Mouse (Mus musculus): ENCODE measurements around the gene Mei1.
A peak's percentile ranks its signal among the peaks of the same experiment; 100 is the strongest.

Gene Mei1

DNA sequence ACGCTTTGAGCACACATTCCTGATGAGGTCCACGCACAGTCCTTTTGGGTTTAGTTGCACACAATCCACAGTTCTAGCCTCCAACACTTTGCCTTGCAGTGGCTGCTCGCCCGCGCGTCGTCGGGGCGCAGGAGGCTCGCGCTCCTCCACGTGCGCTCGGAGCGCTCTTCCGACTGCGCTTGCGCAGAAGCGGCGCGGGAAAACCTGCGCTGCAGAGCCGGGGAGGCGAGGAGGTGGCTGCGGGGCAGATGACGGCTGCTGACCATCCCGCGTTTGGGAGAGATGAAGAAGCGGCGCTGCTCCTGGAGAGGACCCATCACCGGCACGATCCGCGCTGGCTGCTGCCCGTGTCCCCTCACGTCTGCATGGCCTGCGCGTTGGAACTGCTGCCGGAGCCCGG lies at the start of gene Mei1:
TSS of gene Mei1 (plus strand) at position 99 of the 400 bp plus-strand sequence.
- no peak for DNase-seq (ENCODE audit: low spot score)

DNA sequence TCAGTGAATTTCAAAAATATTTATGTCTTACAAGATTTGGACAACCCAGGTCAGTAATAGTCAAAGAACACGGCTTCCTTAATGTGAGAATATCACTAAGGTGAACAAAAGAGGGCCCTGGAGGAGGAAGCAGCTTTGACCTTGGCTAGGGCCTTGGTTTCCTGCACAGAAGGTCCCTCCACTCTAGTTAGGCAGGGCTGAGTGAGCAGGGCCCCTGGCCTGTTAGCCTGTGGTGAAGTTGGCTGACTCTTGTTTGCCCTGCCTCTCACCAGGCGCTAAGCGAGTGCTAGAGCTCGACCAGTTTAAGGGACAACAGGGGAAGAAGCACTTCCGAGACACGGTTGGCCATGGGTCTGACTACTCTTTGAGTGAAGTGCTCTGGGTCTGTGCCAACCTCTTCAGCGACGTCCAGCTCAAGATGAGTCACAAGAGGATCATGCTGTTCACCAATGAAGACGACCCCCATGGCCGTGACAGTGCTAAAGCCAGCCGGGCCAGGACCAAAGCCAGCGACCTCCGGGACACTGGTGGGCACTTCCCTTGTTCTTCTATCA lies 47.2 kb upstream of the Mei1 start:
- no peak for DNase-seq (ENCODE audit: low spot score)

GRCm38 (mm10) chr15:82023965-82024635 lies 45.7 kb upstream of the Mei1 start:
- DNase-seq (ENCODE audit: low spot score) = no peak

GRCm38 (mm10) chr15:82027276-82027675 lies 42.5 kb upstream of the Mei1 start:
- no peak for DNase-seq (ENCODE audit: low spot score)

DNA sequence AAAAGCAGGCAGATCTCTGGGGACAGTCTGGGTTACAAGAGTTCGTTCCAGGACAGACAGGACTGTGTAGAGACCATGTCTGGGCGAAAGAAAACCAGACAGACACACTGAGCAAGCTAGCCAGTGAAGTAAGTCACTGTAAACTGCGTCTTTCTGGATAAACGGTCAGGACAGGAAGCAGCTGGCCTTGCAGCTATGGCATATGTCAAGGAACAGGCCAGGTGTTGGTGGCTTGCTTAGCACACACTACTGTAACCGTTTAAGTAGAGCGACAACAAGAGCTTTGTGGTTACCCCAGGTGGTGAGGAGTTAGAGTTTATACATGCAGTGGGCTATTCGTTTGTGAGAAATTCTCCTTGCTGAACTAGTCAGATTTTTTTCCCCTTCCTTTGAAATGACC lies 42.1 kb upstream of the Mei1 start:
- no peak for DNase-seq (ENCODE audit: low spot score)

- no peak for DNase-seq (ENCODE audit: low spot score)
These were observed 37.4 kb upstream of the Mei1 start for GRCm38 (mm10) chr15:82032386-82032785.

- DNase-seq (ENCODE audit: low spot score) = no peak
These were observed 36.0 kb upstream of the Mei1 start, which contains the start of gene Desi1 for GRCm38 (mm10) chr15:82033762-82034161. TSS of gene Desi1 (minus strand) at chr15:82033862.

DNA sequence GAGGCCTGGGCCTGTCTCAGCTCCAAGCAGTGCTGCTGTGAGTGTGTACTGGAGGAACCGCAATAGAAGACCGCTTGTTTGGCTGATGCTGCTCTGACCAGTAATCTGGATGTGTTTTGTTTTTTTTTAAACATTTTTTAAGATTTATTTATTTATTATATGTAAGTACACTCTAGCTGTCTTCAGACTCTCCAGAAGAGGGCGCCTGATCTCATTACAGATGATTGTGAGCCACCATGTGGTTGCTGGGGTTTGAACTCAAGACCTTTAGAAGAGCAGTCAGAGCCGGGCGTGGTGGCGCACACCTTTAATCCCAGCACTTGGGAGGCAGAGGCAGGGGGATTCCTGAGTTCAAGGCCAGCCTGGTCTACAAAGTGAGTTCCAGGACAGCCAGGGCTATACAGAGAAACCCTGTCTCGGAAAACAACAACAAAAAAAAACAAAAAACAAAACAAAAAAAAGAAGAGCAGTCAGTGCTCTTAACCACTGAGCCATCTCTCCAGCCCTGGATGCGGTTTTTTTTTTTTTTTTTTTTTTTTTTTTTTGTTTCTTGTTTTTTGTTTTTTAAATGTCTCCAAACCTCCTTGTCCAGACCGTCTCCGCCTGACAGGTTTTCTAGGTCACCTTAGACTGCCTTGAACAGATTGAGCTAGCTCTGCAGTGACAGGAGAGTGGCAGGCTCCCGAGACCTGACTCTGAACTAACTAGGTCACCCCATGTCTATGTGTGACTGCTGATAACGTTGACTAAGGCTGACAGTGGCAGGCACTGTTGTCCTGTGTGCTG lies 33.7 kb upstream of the Mei1 start:
- no peak for DNase-seq (ENCODE audit: low spot score)

DNA sequence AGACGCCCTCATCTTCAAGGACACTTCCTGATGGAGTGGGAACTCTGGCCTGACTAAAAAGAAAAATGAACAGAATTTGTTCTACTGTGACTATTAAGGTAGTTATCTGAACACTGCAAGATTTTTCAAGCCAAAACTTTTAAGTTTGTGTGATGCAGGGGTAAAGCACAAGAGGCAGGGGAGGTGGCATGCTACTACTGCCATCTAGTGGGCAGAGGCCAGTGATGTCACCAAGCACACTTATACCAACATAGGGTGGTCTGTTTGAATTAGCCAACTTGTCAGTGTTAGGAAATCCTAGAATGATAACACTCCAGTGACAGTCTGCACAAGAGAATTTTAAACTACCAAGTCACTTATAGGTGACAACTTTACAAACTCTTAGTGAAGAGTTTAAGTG lies 29.1 kb upstream of the Mei1 start:
- peak; percentile 56 for DNase-seq (ENCODE audit: low spot score)

DNA sequence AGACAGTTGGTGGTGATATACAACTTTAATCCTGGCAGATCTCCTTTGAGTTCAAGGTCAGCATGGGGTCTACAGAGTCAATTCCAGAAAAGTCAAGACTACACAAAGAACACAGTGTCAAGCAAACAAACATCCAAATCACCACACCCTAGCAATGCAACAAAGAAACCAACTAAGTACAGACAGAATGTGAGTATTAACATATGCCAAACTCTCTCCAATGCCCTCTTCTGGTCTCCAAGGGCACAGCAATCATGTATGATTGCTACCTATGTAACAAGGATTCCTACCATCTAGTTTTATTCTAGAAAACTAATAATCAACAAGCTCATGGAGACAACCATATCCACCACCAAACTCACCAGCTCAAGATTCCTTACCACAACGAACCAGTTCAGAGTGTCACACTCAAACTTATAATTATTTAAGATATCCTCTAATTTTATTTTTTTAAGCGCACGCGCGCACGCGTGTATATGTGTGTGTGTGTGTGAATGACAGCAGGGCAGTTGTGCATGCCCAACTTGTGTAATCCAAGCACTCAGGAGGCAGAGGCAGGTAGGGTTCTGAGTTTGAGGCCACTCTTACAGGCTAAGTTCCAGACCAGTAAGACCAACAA lies 25.5 kb upstream of the Mei1 start:
- DNase-seq (ENCODE audit: low spot score) = no peak

DNA sequence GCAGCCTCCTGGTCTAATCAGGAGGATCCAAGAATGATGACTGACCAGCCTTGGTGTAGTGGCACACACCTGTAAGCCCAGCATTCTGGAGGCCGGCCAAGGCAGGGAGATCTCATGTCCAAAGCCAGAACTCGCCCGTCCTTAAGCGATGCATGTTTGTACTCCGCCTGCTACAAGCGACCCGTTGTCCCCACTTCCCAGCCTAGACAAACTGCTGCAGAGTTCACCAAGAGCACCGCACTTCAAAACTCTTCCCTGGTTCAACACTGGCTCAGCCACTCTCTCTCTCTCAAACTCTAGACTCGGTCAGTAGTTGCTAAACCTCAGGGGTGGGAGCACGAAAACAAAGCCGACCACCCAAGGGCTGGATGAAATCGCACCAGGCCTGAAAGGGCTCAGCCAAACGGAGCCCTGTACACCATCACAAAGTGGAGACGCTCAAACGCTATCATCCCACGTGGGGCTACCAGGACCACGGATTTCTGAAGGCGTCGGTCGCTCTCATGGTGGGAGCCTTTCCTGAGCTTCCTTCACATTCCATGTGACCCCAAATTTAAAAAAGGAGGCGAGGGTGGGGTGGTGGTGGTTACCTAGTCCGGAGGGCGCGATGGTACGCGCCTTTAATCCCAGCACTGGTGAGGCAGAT lies 23.4 kb upstream of the Mei1 start:
- DNase-seq (ENCODE audit: low spot score) = no peak

DNA sequence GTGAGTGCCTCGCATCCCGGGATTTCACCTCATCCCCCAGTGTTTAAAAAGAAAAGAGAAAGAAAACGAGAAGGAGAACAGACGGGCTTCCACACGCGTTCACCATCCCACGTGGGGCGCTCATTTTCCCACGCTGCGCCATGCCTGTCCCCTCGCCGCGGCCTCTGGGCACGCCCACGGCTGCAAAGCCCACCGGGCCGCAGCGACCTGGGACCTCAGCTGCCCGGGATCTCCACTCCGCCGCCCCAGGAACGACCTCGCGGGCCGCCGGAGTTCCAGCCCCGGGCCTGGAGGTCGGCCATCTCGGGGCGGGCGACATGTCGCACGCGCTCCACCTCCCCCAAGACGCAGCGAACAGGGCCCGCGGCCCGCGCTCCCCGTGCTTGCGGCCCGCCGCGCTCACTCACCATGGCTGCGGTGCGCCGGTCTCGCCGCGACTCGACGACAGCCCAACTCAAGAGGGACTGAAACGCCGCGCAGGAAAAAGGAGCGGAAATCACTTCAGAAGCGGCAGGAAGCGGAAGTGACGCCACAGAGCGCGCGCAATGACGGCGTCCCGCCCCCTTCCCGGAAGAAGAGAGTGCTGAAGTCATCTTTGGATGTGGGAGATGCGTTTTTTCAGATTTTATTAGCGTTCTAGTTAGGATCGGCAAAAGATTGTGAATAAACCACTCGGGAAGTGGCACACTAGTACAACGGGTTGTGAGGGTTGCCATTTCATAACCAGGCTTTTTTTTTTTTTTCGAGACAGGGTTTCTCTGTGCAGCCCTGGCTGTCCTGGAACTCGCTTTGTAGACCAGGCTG lies 22.5 kb upstream of the Mei1 start, which contains the start of gene Snu13:
TSS of gene Snu13 (minus strand) at position 519 of the 804 bp plus-strand sequence.
- DNase-seq (ENCODE audit: low spot score) = peak; percentile 79

DNA sequence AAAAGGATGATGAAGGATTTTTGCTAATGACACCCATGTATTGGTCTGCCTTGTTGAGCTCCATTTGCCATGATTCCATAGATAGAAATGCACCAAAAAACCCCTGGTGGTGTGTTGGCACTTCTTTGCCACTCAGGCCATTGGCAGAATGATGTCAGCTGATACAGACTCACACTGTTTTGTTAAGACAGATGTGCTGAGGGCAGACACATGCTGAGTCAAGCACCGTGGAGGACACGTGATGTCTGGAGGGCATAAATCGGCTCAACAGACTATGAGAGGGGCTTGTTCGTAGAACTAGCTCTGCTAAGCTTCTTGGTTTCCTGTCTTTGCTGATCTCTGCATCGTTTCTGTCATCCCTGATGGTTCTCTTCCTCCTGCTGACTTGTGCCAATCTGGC lies 17.3 kb upstream of the Mei1 start:
- DNase-seq (ENCODE audit: low spot score) = no peak

GRCm38 (mm10) chr15:82058719-82059201 lies 11.0 kb upstream of the Mei1 start, which contains the start of gene 4930407I10Rik:
TSS of gene 4930407I10Rik (plus strand) at chr15:82059151.
- no peak for DNase-seq (ENCODE audit: low spot score)

DNA sequence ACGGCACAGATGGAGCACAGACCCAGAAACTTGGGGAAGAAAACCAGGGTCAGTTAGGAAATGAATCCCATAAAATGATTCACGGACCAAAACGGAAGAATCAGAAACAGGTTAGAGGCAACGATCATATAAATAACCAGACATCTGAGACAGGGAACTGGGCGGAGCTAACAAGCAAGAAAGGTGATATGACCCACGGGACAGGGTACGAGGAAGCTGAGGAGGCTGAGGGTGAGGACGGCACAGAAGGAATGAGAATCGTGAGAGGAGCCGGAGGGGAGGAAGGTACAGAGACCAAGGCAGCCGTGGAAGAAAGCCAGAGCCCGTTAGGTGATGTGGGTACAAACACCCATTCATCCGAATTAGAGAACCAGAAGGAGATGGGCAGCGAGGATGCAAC lies 5.9 kb upstream of the Mei1 start:
- no peak for DNase-seq (ENCODE audit: low spot score)

GRCm38 (mm10) chr15:82065511-82065910 lies 4.3 kb upstream of the Mei1 start:
- DNase-seq (ENCODE audit: low spot score) = peak; percentile 65

DNA sequence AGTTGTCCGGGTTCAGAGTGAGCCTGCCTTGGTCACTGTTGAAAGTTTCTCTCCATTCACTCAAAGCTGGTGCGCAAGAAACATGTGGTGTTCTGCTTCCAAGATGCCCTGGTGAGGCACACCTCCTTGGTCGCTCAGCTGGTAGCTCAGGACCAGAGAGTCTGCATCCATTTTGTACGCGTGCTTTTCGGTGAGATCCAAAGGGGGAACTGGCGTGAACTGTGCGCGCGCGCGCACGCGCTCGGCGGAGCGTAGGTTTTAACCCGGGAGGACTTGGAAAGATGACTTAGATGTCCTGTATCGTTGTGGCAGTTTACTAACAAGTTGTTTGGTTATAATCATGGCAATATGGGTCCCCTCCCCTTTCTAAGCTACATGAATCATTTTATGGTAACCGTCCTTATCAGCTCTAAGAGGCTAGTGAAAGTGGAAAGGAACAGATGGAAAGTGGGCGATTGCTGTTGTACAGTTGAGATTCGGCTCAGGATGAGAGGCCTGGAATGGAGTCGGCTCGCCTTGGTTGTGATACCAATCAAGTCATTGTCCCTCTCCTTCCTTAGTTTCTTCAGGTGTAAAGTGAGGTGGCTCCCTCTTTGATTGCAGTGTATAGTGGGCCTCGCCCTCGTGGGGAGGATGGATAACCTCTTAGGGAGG lies 2.1 kb downstream of the Mei1 start:
- DNase-seq (ENCODE audit: low spot score) = no peak

GRCm38 (mm10) chr15:82073490-82073889 lies 3.7 kb downstream of the Mei1 start:
- no peak for DNase-seq (ENCODE audit: low spot score)

- no peak for DNase-seq (ENCODE audit: low spot score)
These were observed 10.1 kb downstream of the Mei1 start for GRCm38 (mm10) chr15:82079883-82080282.

DNA sequence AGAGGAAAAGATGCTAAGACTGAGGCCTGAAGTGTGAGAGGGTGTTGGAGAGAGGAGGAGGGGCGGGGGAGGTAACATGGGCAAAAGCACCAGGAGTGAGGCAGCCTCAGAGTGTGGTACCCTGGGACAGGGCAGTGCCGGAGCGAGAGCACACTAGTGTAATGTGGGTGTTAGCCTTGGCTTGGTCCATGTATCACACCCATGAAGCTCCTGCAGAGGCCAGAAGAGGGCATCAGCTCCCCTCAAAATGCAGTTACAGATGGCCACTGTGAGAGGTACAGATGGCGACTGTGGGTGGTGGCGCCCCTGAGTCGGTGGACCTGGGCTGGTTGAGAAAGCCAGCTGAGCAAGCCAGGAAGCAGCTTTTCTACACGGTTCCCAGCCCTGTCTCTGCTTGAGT lies 11.4 kb downstream of the Mei1 start:
- no peak for DNase-seq (ENCODE audit: low spot score)

DNA sequence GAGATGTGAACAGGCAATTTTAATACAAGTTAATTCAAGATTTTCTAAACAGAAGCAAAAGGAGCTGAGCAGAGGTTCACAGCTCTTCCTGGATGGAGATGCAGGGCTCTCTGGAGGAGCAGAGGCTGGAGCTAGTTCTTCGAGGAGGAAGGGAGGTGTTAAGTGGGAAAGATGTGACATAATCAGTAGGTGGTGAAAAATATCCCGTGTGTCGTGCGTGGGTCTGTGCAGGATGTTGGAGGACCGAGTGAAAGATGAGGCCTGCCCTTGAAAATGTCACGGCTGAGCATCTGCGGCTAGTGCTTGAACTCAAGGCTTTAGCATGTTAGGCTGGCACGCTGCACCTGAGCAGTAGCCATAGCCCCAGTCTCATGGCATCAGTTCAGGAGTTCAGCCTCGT lies 15.8 kb downstream of the Mei1 start:
- DNase-seq (ENCODE audit: low spot score) = no peak
